Mouse (Mus musculus): ENCODE data around the gene Eif1b.
"Not testable (repeated sequence)": the region's sequence is repeated elsewhere in the genome, so short reads cannot be mapped to it uniquely, and the experiment has no call there.

The Eif1b gene

DNA sequence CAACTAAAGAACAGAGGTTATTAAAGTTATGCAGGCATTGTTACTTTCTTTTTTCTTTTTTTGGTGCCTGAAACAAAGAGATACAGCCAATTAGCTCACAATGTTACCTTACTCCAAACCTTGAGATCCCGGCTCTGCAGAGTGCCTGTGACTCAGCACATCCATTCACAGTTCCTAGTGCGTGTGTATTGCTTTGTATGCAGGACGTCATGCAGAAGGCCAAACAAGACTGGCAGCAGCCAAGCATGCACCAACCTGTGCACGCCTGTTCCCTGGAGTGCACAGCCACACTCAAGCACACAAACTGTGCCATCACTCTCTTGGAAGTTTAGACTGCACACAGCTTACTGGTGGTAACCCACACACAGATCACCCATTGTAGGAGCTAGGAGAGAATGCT is 35.2 kb downstream of the Eif1b start:
- no peak for DNase-seq

DNA sequence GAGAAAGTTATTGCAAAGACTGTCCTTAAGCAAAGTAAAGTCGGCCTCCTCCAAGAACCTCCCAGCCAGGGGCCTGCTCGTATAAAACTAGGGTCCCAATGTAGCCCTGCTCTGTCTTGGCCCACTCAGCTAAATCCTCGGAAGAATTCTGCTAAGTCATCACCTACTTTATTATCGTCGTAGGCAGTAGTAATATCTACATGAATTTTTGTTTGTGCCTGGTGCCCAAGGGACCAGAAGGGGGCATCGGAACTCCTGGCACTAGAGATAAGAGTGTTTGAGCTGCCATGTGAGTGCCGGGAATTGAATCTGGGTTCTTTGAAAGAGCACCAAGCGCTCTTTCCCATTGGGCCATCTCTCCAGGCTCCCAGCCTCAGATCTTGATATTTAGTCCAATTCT is 35.9 kb downstream of the Eif1b start:
- no peak for DNase-seq

DNA sequence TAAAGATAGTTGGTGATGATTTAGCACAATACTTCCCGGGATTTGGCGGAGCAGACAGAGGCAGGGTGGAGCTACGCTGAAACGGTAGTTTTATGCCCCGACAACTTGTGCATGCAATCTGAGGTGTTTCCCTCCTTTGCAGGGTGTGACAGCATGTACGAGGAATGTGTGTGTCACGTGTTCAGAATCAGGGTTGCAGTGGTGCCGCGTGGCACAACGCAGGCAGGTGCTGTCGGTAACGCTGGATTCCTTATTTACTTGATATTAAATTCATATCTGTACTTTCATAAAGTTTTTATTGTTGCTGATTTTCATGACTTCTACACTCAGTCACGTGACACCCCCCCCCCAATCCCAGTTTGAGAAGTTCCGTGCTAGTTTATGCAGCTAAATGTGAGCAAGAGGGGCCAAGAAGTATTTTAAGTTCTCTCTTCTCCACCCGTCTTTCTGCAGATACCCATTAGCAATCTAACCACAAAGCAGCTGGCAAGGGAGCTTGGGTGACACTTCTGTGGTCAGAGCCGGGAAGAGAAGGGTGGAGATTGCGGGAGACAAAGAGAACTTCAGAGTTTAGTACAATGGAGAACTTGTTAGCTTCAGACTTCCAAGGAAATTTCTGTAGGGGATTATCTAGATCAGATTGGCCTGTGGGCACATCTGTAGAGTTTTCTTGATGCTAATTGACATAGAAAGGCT is 36.9 kb downstream of the Eif1b start:
- no peak for DNase-seq

- DNase-seq: no peak
Measured at GRCm38 (mm10) chr9:120530471-120530870, 38.4 kb downstream of the Eif1b start.

DNA sequence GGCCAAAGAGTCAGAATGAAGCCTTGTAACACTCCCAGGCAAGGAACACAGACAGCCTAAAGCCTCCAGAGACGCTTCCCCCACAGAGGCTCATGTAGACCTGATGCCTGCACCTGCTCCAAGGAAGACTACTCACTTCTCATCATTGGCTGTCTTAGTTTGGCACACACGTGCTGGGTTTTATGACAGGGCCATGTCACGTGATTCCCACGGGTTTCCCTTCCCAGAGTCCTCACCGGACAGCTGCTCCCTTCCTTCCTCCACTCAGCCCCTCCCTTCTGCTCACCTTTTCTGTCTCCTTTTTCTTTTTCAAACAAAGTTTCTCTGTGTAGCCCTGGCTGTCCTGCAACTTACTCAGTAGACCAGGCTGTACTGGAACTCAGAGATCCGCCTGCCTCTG is 40.0 kb downstream of the Eif1b start:
- DNase-seq: no peak

GRCm38 (mm10) chr9:120532691-120533090 is 40.7 kb downstream of the Eif1b start:
- no peak for DNase-seq

GRCm38 (mm10) chr9:120533446-120533950 is 41.5 kb downstream of the Eif1b start:
- DNase-seq: not testable (repeated sequence)

GRCm38 (mm10) chr9:120539662-120540251 is 47.7 kb downstream of the Eif1b start, which contains the start of gene Entpd3:
Gene Entpd3 (plus strand): TSS chr9:120539818.
- DNase-seq: peak; percentile 13 to 19

- DNase-seq: no peak
Measured at GRCm38 (mm10) chr9:120541411-120541810, 49.4 kb downstream of the Eif1b start.

- DNase-seq: no peak
Measured at GRCm38 (mm10) chr9:120542241-120542640, 50.2 kb downstream of the Eif1b start.
